21 mouse cellular contexts compared by ENCODE assay signal in genomic region chr13:32088303-32088977, GRCm38 (mm10).
DNase-seq lines count a peak whose midpoint lies in the region; ATAC-seq lines count a peak whose summit lies in the region.
"Had no signal": no experiment of that assay in that cellular context is flagged by ENCODE, and none has a peak within 500 bp of the region (broad histone marks: within the 10 kb centered on the region; RNA-seq: fewer than 3 reads in every experiment).

No protein-coding gene starts in this region.

- H3K9ac ChIP-seq in neural tube, embryonic 11.5 days (ENCODE audit: low read length), result no peak overlapping the region
- no peak overlapping the region for H3K9ac ChIP-seq in neural tube, embryonic 15.5 days (replicated peaks)
- H3K9ac ChIP-seq: embryonic facial prominence, embryonic 12.5 days; forebrain, embryonic 15.5 days; hindbrain, embryonic 13.5 days had no signal

- H3K27ac ChIP-seq in neural tube, embryonic 11.5 days (ENCODE audit: low read depth, low read length), result no peak overlapping the region
- H3K27ac ChIP-seq in neural tube, embryonic 15.5 days (replicated peaks), result no peak overlapping the region
- H3K27ac ChIP-seq: embryonic facial prominence, embryonic 12.5 days; forebrain, embryonic 15.5 days; heart, embryonic 10.5 days; hindbrain, embryonic 13.5 days; hindbrain, postnatal 0 days had no signal

- no peaks in the 10 kb centered on the region for H3K27me3 ChIP-seq in neural tube, embryonic 11.5 days (ENCODE audit: control insufficient read depth, insufficient read depth, low read length)
- H3K27me3 ChIP-seq in neural tube, embryonic 15.5 days (replicated peaks), result no peaks in the 10 kb centered on the region
- H3K27me3 ChIP-seq: embryonic facial prominence, embryonic 12.5 days; forebrain, embryonic 15.5 days; hindbrain, embryonic 13.5 days had no signal

- no peak overlapping the region for H3K4me2 ChIP-seq in neural tube, embryonic 11.5 days (ENCODE audit: low read depth)
- H3K4me2 ChIP-seq in neural tube, embryonic 15.5 days, result no peak overlapping the region
- H3K4me2 ChIP-seq: embryonic facial prominence, embryonic 12.5 days; forebrain, embryonic 15.5 days; hindbrain, embryonic 13.5 days had no signal

- no peaks in the 10 kb centered on the region for H3K36me3 ChIP-seq in neural tube, embryonic 11.5 days (ENCODE audit: control insufficient read depth, insufficient read depth, low read length)
- H3K36me3 ChIP-seq in neural tube, embryonic 15.5 days, result no peaks in the 10 kb centered on the region
- H3K36me3 ChIP-seq: embryonic facial prominence, embryonic 12.5 days; forebrain, embryonic 15.5 days; heart, embryonic 10.5 days; hindbrain, embryonic 13.5 days had no signal

- no peak overlapping the region for H3K4me3 ChIP-seq in neural tube, embryonic 11.5 days (ENCODE audit: low read depth, low read length)
- no peak overlapping the region for H3K4me3 ChIP-seq in neural tube, embryonic 15.5 days (replicated peaks)
- H3K4me3 ChIP-seq: embryonic facial prominence, embryonic 12.5 days; forebrain, embryonic 15.5 days; heart, embryonic 10.5 days; hindbrain, embryonic 13.5 days had no signal

- no peaks in the 10 kb centered on the region for H3K9me3 ChIP-seq in neural tube, embryonic 11.5 days (ENCODE audit: control insufficient read depth, low read length)
- no peaks in the 10 kb centered on the region for H3K9me3 ChIP-seq in neural tube, embryonic 15.5 days (replicated peaks)
- H3K9me3 ChIP-seq: embryonic facial prominence, embryonic 12.5 days; forebrain, embryonic 15.5 days; heart, embryonic 10.5 days; hindbrain, embryonic 13.5 days had no signal

- peak; percentile 11 to 18 for DNase-seq in cerebellum, postnatal 25 days
- DNase-seq in cerebellum, adult 9-11 months, result no peak
- peak; percentile 25 for DNase-seq in neural tube, embryonic 11.5 days (ENCODE audit: low spot score)
- DNase-seq in layer of hippocampus, postnatal 10 days (ENCODE audit: low spot score in 2 of 2), result no peak
- DNase-seq in layer of hippocampus, postnatal 36 days, result no peak
- DNase-seq: adrenal gland, adult 8-10 months; adrenal gland, postnatal 36 days; cerebellum, adult 11 months; cerebellum, adult 8-10 months; gastrocnemius, postnatal 36 days; heart, adult 18-20 months; heart, postnatal 10 days; heart, postnatal 4 days had no signal

- no peaks in the 10 kb centered on the region for H3K4me1 ChIP-seq in neural tube, embryonic 11.5 days (ENCODE audit: control insufficient read depth, insufficient read depth, low read length)
- no peaks in the 10 kb centered on the region for H3K4me1 ChIP-seq in neural tube, embryonic 15.5 days
- H3K4me1 ChIP-seq: embryonic facial prominence, embryonic 12.5 days; forebrain, embryonic 15.5 days; heart, embryonic 10.5 days; hindbrain, embryonic 13.5 days had no signal

- ATAC-seq in neural tube, embryonic 11.5 days (ENCODE audit: insufficient read depth, low FRiP score, low TSS enrichment), result no peak
- ATAC-seq in neural tube, embryonic 15.5 days (ENCODE audit: low FRiP score), result no peak
- ATAC-seq in common myeloid progenitor, adult 5-6 weeks (replicated peaks; ENCODE audit: low read depth, poor library complexity, severe bottlenecking), result peak; percentile 76
- ATAC-seq in megakaryocyte, adult 5-6 weeks (ENCODE audit: poor library complexity, severe bottlenecking), result 0 out of 2 replicates have a peak, but pooled peaks have one; percentile 30
- ATAC-seq: forebrain, embryonic 15.5 days; hindbrain, postnatal 0 days had no signal

- WGBS in neural tube, embryonic 11.5 days, result 70% methylated on average over 7 of the region's 7 CpGs
- 82% methylated on average over 7 of the region's 7 CpGs for WGBS in neural tube, embryonic 15.5 days

Comparison
In these comparisons a context has a peak if more than half of its experiments do, and no peak if none do; other contexts are left out.
1. DNase-seq: peak in cerebellum, postnatal 25 days (2 of 2) and neural tube, embryonic 11.5 days (single experiment); none in cerebellum, adult 9-11 months (single experiment), layer of hippocampus, postnatal 10 days (0 of 2) and layer of hippocampus, postnatal 36 days (0 of 2).
2. ATAC-seq: peak in common myeloid progenitor, adult 5-6 weeks (single experiment) and megakaryocyte, adult 5-6 weeks (single experiment); none in neural tube, embryonic 11.5 days (single experiment) and neural tube, embryonic 15.5 days (single experiment).